Mouse (Mus musculus): ENCODE results near the gene Myf5. TPM values are rescaled to one million over a fixed set of nuclear protein-coding genes. Genes with fewer than 3 reads are reported as not detected.

The Myf5 gene
- polyA plus RNA-seq, 1 experiment from 2014 or later = not detected

GRCm38 (mm10) chr10:107499656-107500055, 13.7 kb upstream of the Myf5 start:
- no peak overlapping the region for H3K4me3 ChIP-seq (ENCODE audit: control insufficient read depth in 1 of 2, insufficient read depth in 1 of 2, low read depth in 1 of 2, low read length in 2 of 2)
- no peak for ATAC-seq (ENCODE audit: insufficient number of reproducible peaks, insufficient read depth, low FRiP score, low read depth)

GRCm38 (mm10) chr10:107496402-107496801, 10.5 kb upstream of the Myf5 start:
- H3K4me1 ChIP-seq (ENCODE audit: control insufficient read depth in 2 of 2, insufficient read depth in 2 of 2, low read length in 2 of 2) = peaks cover 6 to 9% of the 10 kb centered on the region in 2 experiments; a peak in 3 of 4 replicates
- ATAC-seq (ENCODE audit: insufficient number of reproducible peaks, insufficient read depth, low FRiP score, low read depth) = no peak
- no peak overlapping the region for H3K27ac ChIP-seq (replicated peaks in 1 of 2; ENCODE audit: control insufficient read depth in 1 of 2, insufficient read depth in 1 of 2, low read depth in 2 of 2, low read length in 2 of 2)
- H3K4me3 ChIP-seq (ENCODE audit: control insufficient read depth in 1 of 2, insufficient read depth in 1 of 2, low read depth in 1 of 2, low read length in 2 of 2) = no peak overlapping the region
- no peaks in the 10 kb centered on the region for H3K27me3 ChIP-seq (ENCODE audit: control insufficient read depth, insufficient read depth, low read length)
- no peak overlapping the region for H3K4me2 ChIP-seq (ENCODE audit: low read length)
- WGBS = 71% methylated on average over 1 of the region's 1 CpGs
- no peak overlapping the region for H3K9ac ChIP-seq (ENCODE audit: low read length)
- no peaks in the 10 kb centered on the region for H3K9me3 ChIP-seq (ENCODE audit: control insufficient read depth, low read length)
- H3K36me3 ChIP-seq (ENCODE audit: control insufficient read depth, insufficient read depth, low read length) = no peaks in the 10 kb centered on the region

More at GRCm38 (mm10) chr10:107499656-107500055, 13.7 kb upstream of the Myf5 start:
- Histone ChIP-seq H3K4me1 (ENCODE audit: control insufficient read depth in 2 of 2, insufficient read depth in 2 of 2, low read length in 2 of 2) (peaks cover 4 to 5% of the 10 kb centered on the region in 2 experiments; a peak in 3 of 4 replicates), H3K27ac (replicated peaks in 1 of 2; ENCODE audit: control insufficient read depth in 1 of 2, insufficient read depth in 1 of 2, low read depth in 2 of 2, low read length in 2 of 2) (peak overlapping the region; percentile 65 to 68), H3K9me3 (ENCODE audit: control insufficient read depth, low read length) (no peaks in the 10 kb centered on the region), H3K9ac (ENCODE audit: low read length) (no peak overlapping the region), H3K36me3 (ENCODE audit: control insufficient read depth, insufficient read depth, low read length) (no peaks in the 10 kb centered on the region), H3K27me3 (ENCODE audit: control insufficient read depth, insufficient read depth, low read length) (no peaks in the 10 kb centered on the region), H3K4me2 (ENCODE audit: low read length) (peak overlapping the region; percentile 9; the same call in 1 of the 2 replicates)
- WGBS = 34% methylated on average over 7 of the region's 7 CpGs

GRCm38 (mm10) chr10:107494568-107494967, 8.6 kb upstream of the Myf5 start, which contains the start of gene Myf6:
TSS of gene Myf6 (minus strand) at chr10:107494737.
- WGBS = 84% methylated on average over 6 of the region's 6 CpGs
- peak within 1 kb of the TSS; percentile 66 for H3K4me2 ChIP-seq (ENCODE audit: low read length)
- H3K4me1 ChIP-seq (ENCODE audit: control insufficient read depth in 2 of 2, insufficient read depth in 2 of 2, low read length in 2 of 2) = peaks cover 2 to 5% of the 10 kb centered on the region in 2 experiments; a peak in 1 of 4 replicates
- H3K27ac ChIP-seq (replicated peaks in 1 of 2; ENCODE audit: control insufficient read depth in 1 of 2, insufficient read depth in 1 of 2, low read depth in 2 of 2, low read length in 2 of 2) = no peak within 1 kb of the TSS
- no peak within 1 kb of the TSS for H3K9ac ChIP-seq (ENCODE audit: low read length)
- H3K27me3 ChIP-seq (ENCODE audit: control insufficient read depth, insufficient read depth, low read length) = no peaks in the 10 kb centered on the region
- H3K36me3 ChIP-seq (ENCODE audit: control insufficient read depth, insufficient read depth, low read length) = no peaks in the 10 kb centered on the region
- H3K4me3 ChIP-seq (ENCODE audit: control insufficient read depth in 1 of 2, insufficient read depth in 1 of 2, low read depth in 1 of 2, low read length in 2 of 2) = peak within 1 kb of the TSS; percentile 29 to 38
- ATAC-seq (ENCODE audit: insufficient number of reproducible peaks, insufficient read depth, low FRiP score, low read depth) = no peak
- H3K9me3 ChIP-seq (ENCODE audit: control insufficient read depth, low read length) = no peaks in the 10 kb centered on the region

- no peaks in the 10 kb centered on the region for H3K36me3 ChIP-seq (ENCODE audit: control insufficient read depth, insufficient read depth, low read length)
- H3K4me3 ChIP-seq (ENCODE audit: control insufficient read depth in 1 of 2, insufficient read depth in 1 of 2, low read depth in 1 of 2, low read length in 2 of 2) = peak overlapping the region; percentile 29 to 38
- H3K4me1 ChIP-seq (ENCODE audit: control insufficient read depth in 2 of 2, insufficient read depth in 2 of 2, low read length in 2 of 2) = peaks cover 2 to 4% of the 10 kb centered on the region in 2 experiments; a peak in 1 of 4 replicates
- 44% methylated on average over 18 of the region's 20 CpGs for WGBS
- no peaks in the 10 kb centered on the region for H3K9me3 ChIP-seq (ENCODE audit: control insufficient read depth, low read length)
- H3K4me2 ChIP-seq (ENCODE audit: low read length) = peak overlapping the region; percentile 66
- no peak overlapping the region for H3K27ac ChIP-seq (replicated peaks in 1 of 2; ENCODE audit: control insufficient read depth in 1 of 2, insufficient read depth in 1 of 2, low read depth in 2 of 2, low read length in 2 of 2)
- no peaks in the 10 kb centered on the region for H3K27me3 ChIP-seq (ENCODE audit: control insufficient read depth, insufficient read depth, low read length)
- no peak for ATAC-seq (ENCODE audit: insufficient number of reproducible peaks, insufficient read depth, low FRiP score, low read depth)
- H3K9ac ChIP-seq (ENCODE audit: low read length) = peak overlapping the region; percentile 58
These were observed 7.9 kb upstream of the Myf5 start for GRCm38 (mm10) chr10:107493580-107494474.

GRCm38 (mm10) chr10:107492867-107493579, 7.1 kb upstream of the Myf5 start:
- ATAC-seq (ENCODE audit: insufficient number of reproducible peaks, insufficient read depth, low FRiP score, low read depth) = no peak
- Histone ChIP-seq H3K4me3 (ENCODE audit: control insufficient read depth in 1 of 2, insufficient read depth in 1 of 2, low read depth in 1 of 2, low read length in 2 of 2) (peak overlapping the region; percentile 29 to 38), H3K4me2 (ENCODE audit: low read length) (peak overlapping the region; percentile 66), H3K4me1 (ENCODE audit: control insufficient read depth in 2 of 2, insufficient read depth in 2 of 2, low read length in 2 of 2) (peaks cover 2 to 4% of the 10 kb centered on the region in 2 experiments; a peak in 1 of 4 replicates), H3K9me3 (ENCODE audit: control insufficient read depth, low read length) (no peaks in the 10 kb centered on the region), H3K27me3 (ENCODE audit: control insufficient read depth, insufficient read depth, low read length) (no peaks in the 10 kb centered on the region), H3K36me3 (ENCODE audit: control insufficient read depth, insufficient read depth, low read length) (no peaks in the 10 kb centered on the region), H3K27ac (replicated peaks in 1 of 2; ENCODE audit: control insufficient read depth in 1 of 2, insufficient read depth in 1 of 2, low read depth in 2 of 2, low read length in 2 of 2) (no peak overlapping the region), H3K9ac (ENCODE audit: low read length) (peak overlapping the region; percentile 58)
- 34% methylated on average over 18 of the region's 18 CpGs for whole genome bisulfite sequencing

- Histone ChIP-seq H3K4me3 (ENCODE audit: control insufficient read depth in 1 of 2, insufficient read depth in 1 of 2, low read depth in 1 of 2, low read length in 2 of 2) (no peak overlapping the region), H3K4me1 (ENCODE audit: control insufficient read depth in 2 of 2, insufficient read depth in 2 of 2, low read length in 2 of 2) (peaks cover 2 to 4% of the 10 kb centered on the region in 2 experiments; a peak in 1 of 4 replicates), H3K9me3 (ENCODE audit: control insufficient read depth, low read length) (no peaks in the 10 kb centered on the region), H3K9ac (ENCODE audit: low read length) (no peak overlapping the region), H3K27ac (replicated peaks in 1 of 2; ENCODE audit: control insufficient read depth in 1 of 2, insufficient read depth in 1 of 2, low read depth in 2 of 2, low read length in 2 of 2) (no peak overlapping the region), H3K27me3 (ENCODE audit: control insufficient read depth, insufficient read depth, low read length) (no peaks in the 10 kb centered on the region), H3K36me3 (ENCODE audit: control insufficient read depth, insufficient read depth, low read length) (no peaks in the 10 kb centered on the region), H3K4me2 (ENCODE audit: low read length) (peak overlapping the region; percentile 34)
- ATAC-seq (ENCODE audit: insufficient number of reproducible peaks, insufficient read depth, low FRiP score, low read depth) = no peak
- 26% methylated on average over 12 of the region's 12 CpGs for WGBS
These were observed 2.9 kb upstream of the Myf5 start for GRCm38 (mm10) chr10:107488654-107489315.

GRCm38 (mm10) chr10:107486770-107487169, 836 bp upstream of the Myf5 start:
- Histone ChIP-seq H3K27ac (replicated peaks in 1 of 2; ENCODE audit: control insufficient read depth in 1 of 2, insufficient read depth in 1 of 2, low read depth in 2 of 2, low read length in 2 of 2) (no peak overlapping the region), H3K27me3 (ENCODE audit: control insufficient read depth, insufficient read depth, low read length) (no peaks in the 10 kb centered on the region), H3K4me3 (ENCODE audit: control insufficient read depth in 1 of 2, insufficient read depth in 1 of 2, low read depth in 1 of 2, low read length in 2 of 2) (no peak overlapping the region), H3K36me3 (ENCODE audit: control insufficient read depth, insufficient read depth, low read length) (no peaks in the 10 kb centered on the region), H3K4me2 (ENCODE audit: low read length) (no peak overlapping the region), H3K9ac (ENCODE audit: low read length) (no peak overlapping the region), H3K9me3 (ENCODE audit: control insufficient read depth, low read length) (no peaks in the 10 kb centered on the region), H3K4me1 (ENCODE audit: control insufficient read depth in 2 of 2, insufficient read depth in 2 of 2, low read length in 2 of 2) (no peaks in the 10 kb centered on the region)
- WGBS = 69% methylated on average over 12 of the region's 12 CpGs
- ATAC-seq (ENCODE audit: insufficient number of reproducible peaks, insufficient read depth, low FRiP score, low read depth) = no peak
